Comparison of ENCODE assay signal across 8 mouse cellular contexts in genomic region chr4:97757207-97757977, GRCm38 (mm10). TPM values are rescaled to one million over a fixed set of nuclear protein-coding genes. Genes with fewer than 3 reads are reported as not detected.
DNase-seq lines count a peak whose midpoint lies in the region; ATAC-seq and TF ChIP-seq lines count a peak whose summit lies in the region.

No protein-coding gene starts in this region.

- under 1% methylated on average over 38 of the region's 38 CpGs for WGBS in forebrain, embryonic 13.5 days
- WGBS in heart, embryonic 16.5 days, result under 1% methylated on average over 38 of the region's 38 CpGs
- WGBS in liver, embryonic 16.5 days (ENCODE audit: insufficient replicate concordance), result 1% methylated on average over 38 of the region's 38 CpGs
- WGBS in neural tube, embryonic 12.5 days, result under 1% methylated on average over 38 of the region's 38 CpGs

- DNase-seq in MEL (ENCODE audit: low read depth, low spot score), result peak; percentile 89
- DNase-seq in kidney, postnatal 10 days, result peak; percentile 86
- peak; percentile 25 for DNase-seq in urinary bladder, postnatal 10 days (ENCODE audit: low spot score)

- peak overlapping the region; percentile 75 for H3K27ac ChIP-seq in MEL (ENCODE audit: control insufficient read depth, low read depth, low read length)
- H3K27ac ChIP-seq in forebrain, embryonic 13.5 days, result peak overlapping the region; percentile 87
- H3K27ac ChIP-seq in heart, embryonic 16.5 days (ENCODE audit: low read length), result peak overlapping the region; percentile 92
- no peak overlapping the region for H3K27ac ChIP-seq in liver, embryonic 16.5 days (ENCODE audit: low read length)
- peak overlapping the region; percentile 60; the same call in 1 of the 2 replicates for H3K27ac ChIP-seq in neural tube, embryonic 12.5 days

- peak; percentile 68 for ATAC-seq in cerebellum, adult (ENCODE audit: insufficient number of reproducible peaks, low FRiP score, low TSS enrichment)
- ATAC-seq in forebrain, embryonic 13.5 days, result peak; percentile 80
- ATAC-seq in heart, embryonic 16.5 days (replicated peaks; ENCODE audit: extremely low read depth, insufficient read depth, low FRiP score), result peak; percentile 66
- ATAC-seq in liver, embryonic 16.5 days (ENCODE audit: low read depth), result peak; percentile 56; the same call in 1 of the 2 replicates
- peak; percentile 80 for ATAC-seq in neural tube, embryonic 12.5 days (ENCODE audit: low FRiP score, low read depth)

- H3K36me3 ChIP-seq in MEL (ENCODE audit: control insufficient read depth in 1 of 2, insufficient read depth in 2 of 2, low read length in 2 of 2), result peaks cover 0 to 26% of the 10 kb centered on the region in 2 experiments; a peak in 2 of 4 replicates
- H3K36me3 ChIP-seq in forebrain, embryonic 13.5 days (ENCODE audit: poor library complexity, severe bottlenecking), result no peaks in the 10 kb centered on the region
- H3K36me3 ChIP-seq in heart, embryonic 16.5 days (ENCODE audit: control insufficient read depth, insufficient read depth), result no peaks in the 10 kb centered on the region
- no peaks in the 10 kb centered on the region for H3K36me3 ChIP-seq in liver, embryonic 16.5 days (ENCODE audit: control insufficient read depth, insufficient read depth)
- no peaks in the 10 kb centered on the region for H3K36me3 ChIP-seq in neural tube, embryonic 12.5 days

- H3K79me2 ChIP-seq in MEL (ENCODE audit: control insufficient read depth, insufficient read depth, low read length, poor library complexity), result peaks cover 7% of the 10 kb centered on the region; the same call in 1 of the 2 replicates

- H3K27me3 ChIP-seq in MEL (ENCODE audit: control insufficient read depth in 1 of 2, insufficient read depth in 2 of 2, low read length in 2 of 2), result no peaks in the 10 kb centered on the region
- H3K27me3 ChIP-seq in forebrain, embryonic 13.5 days, result peaks cover 36% of the 10 kb centered on the region
- no peaks in the 10 kb centered on the region for H3K27me3 ChIP-seq in heart, embryonic 16.5 days (ENCODE audit: control insufficient read depth, insufficient read depth, low read length)
- H3K27me3 ChIP-seq in liver, embryonic 16.5 days (ENCODE audit: control insufficient read depth, insufficient read depth, low read depth, low read length), result peaks cover 41% of the 10 kb centered on the region
- H3K27me3 ChIP-seq in neural tube, embryonic 12.5 days (replicated peaks), result 0 out of 2 replicates have a peak, but pooled peaks cover 10% of the 10 kb centered on the region

- peaks cover 15 to 19% of the 10 kb centered on the region in 2 experiments for H3K4me1 ChIP-seq in MEL (ENCODE audit: control insufficient read depth in 1 of 2, insufficient read depth in 2 of 2, low read length in 2 of 2)
- H3K4me1 ChIP-seq in forebrain, embryonic 13.5 days, result peaks cover 32% of the 10 kb centered on the region
- peaks cover 24% of the 10 kb centered on the region for H3K4me1 ChIP-seq in heart, embryonic 16.5 days (ENCODE audit: control insufficient read depth, insufficient read depth, low read length)
- peaks cover 6% of the 10 kb centered on the region for H3K4me1 ChIP-seq in liver, embryonic 16.5 days (ENCODE audit: control insufficient read depth, low read depth, low read length)
- H3K4me1 ChIP-seq in neural tube, embryonic 12.5 days, result peaks cover 16% of the 10 kb centered on the region

- peak; percentile 26; a peak in 1 of 4 replicates for TF ChIP-seq POLR2A in MEL (IDR thresholded peaks at IDR 0.05; ENCODE audit: control insufficient read depth in 1 of 2, insufficient read depth in 1 of 2, low read depth in 1 of 2, low read length in 2 of 2, poor library complexity in 1 of 2)

- H3K9ac ChIP-seq in MEL (ENCODE audit: control insufficient read depth, low read depth, low read length, poor library complexity, severe bottlenecking), result peak overlapping the region; percentile 75
- H3K9ac ChIP-seq in forebrain, embryonic 13.5 days, result peak overlapping the region; percentile 66
- peak overlapping the region; percentile 85 for H3K9ac ChIP-seq in heart, embryonic 16.5 days (ENCODE audit: low read length)
- peak overlapping the region; percentile 28; the same call in 1 of the 2 replicates for H3K9ac ChIP-seq in liver, embryonic 16.5 days (ENCODE audit: low read depth, low read length)
- H3K9ac ChIP-seq in neural tube, embryonic 12.5 days, result peak overlapping the region; percentile 59

- H3K4me2 ChIP-seq in forebrain, embryonic 13.5 days, result peak overlapping the region; percentile 78
- H3K4me2 ChIP-seq in heart, embryonic 16.5 days (ENCODE audit: low read depth, low read length), result peak overlapping the region; percentile 82
- H3K4me2 ChIP-seq in liver, embryonic 16.5 days (ENCODE audit: low read depth, low read length), result peak overlapping the region; percentile 51
- H3K4me2 ChIP-seq in neural tube, embryonic 12.5 days (replicated peaks), result peak overlapping the region; percentile 69

- H3K9me3 ChIP-seq in MEL (replicated peaks; ENCODE audit: insufficient read depth, low read length), result no peaks in the 10 kb centered on the region
- no peaks in the 10 kb centered on the region for H3K9me3 ChIP-seq in forebrain, embryonic 13.5 days (replicated peaks)
- no peaks in the 10 kb centered on the region for H3K9me3 ChIP-seq in heart, embryonic 16.5 days (replicated peaks; ENCODE audit: control insufficient read depth, low read length)
- H3K9me3 ChIP-seq in liver, embryonic 16.5 days (replicated peaks; ENCODE audit: control insufficient read depth, low read length), result no peaks in the 10 kb centered on the region
- H3K9me3 ChIP-seq in neural tube, embryonic 12.5 days, result no peaks in the 10 kb centered on the region

- H3K4me3 ChIP-seq in MEL (ENCODE audit: control insufficient read depth in 1 of 2, insufficient read depth in 1 of 2, low read depth in 2 of 2, low read length in 2 of 2), result peak overlapping the region; percentile 66 to 85
- H3K4me3 ChIP-seq in forebrain, embryonic 13.5 days, result peak overlapping the region; percentile 47
- H3K4me3 ChIP-seq in heart, embryonic 16.5 days (ENCODE audit: low read length), result peak overlapping the region; percentile 78
- peak overlapping the region; percentile 49 for H3K4me3 ChIP-seq in liver, embryonic 16.5 days (ENCODE audit: low read depth, low read length)
- peak overlapping the region; percentile 43 for H3K4me3 ChIP-seq in neural tube, embryonic 12.5 days

- 0 out of 4 replicates have a peak, but pooled peaks of 1 of the 2 experiments have one; percentile 25 for TF ChIP-seq EP300 in MEL (IDR thresholded peaks at IDR 0.05; ENCODE audit: low read depth in 1 of 2, low read length in 2 of 2)

- no peak for TF ChIP-seq CTCF in MEL (IDR thresholded peaks at IDR 0.05 in 2 of 3, conservative IDR thresholded peaks at IDR 0.05 in 1 of 3; ENCODE audit: control insufficient read depth in 1 of 3, insufficient read depth in 1 of 3, low read depth in 2 of 3, low read length in 3 of 3, poor library complexity in 1 of 3, severe bottlenecking in 1 of 3)

- no peak for TF ChIP-seq RAD21 in MEL (IDR thresholded peaks at IDR 0.05; ENCODE audit: low read depth, low read length)

TF ChIP-seq in MEL, 35 proteins besides CTCF, POLR2A, EP300 and RAD21 (continues in another document):
- 0 out of 2 replicates have a peak, but pooled peaks have one; percentile 8 for TF ChIP-seq TCF12 (IDR thresholded peaks at IDR 0.05; ENCODE audit: low read depth, low read length)
- TF ChIP-seq ZKSCAN1 (IDR thresholded peaks at IDR 0.05; ENCODE audit: low read depth, low read length), result no peak
- peak; percentile 94 for TF ChIP-seq MXI1 (IDR thresholded peaks at IDR 0.05; ENCODE audit: low read depth, low read length)
- peak; percentile 62 for TF ChIP-seq ETS1 (IDR thresholded peaks at IDR 0.05; ENCODE audit: low read depth, low read length)
- TF ChIP-seq MAFK (IDR thresholded peaks at IDR 0.05; ENCODE audit: borderline replicate concordance, low read depth, low read length), result no peak
- TF ChIP-seq NRF1 (IDR thresholded peaks at IDR 0.05; ENCODE audit: insufficient read depth, low read depth, low read length, poor library complexity, severe bottlenecking), result peak; percentile 80
- peak; percentile 85 for TF ChIP-seq SIN3A (IDR thresholded peaks at IDR 0.05; ENCODE audit: low read length)
- 0 out of 2 replicates have a peak, but pooled peaks have one; percentile 31 for TF ChIP-seq ZMIZ1 (IDR thresholded peaks at IDR 0.05; ENCODE audit: low read depth, low read length)
- 0 out of 2 replicates have a peak, but pooled peaks have one; percentile 49 for TF ChIP-seq UBTF (IDR thresholded peaks at IDR 0.05; ENCODE audit: borderline replicate concordance, insufficient read depth, low read depth, low read length)
- TF ChIP-seq GABPA (IDR thresholded peaks at IDR 0.05; ENCODE audit: low read depth, low read length), result no peak
- TF ChIP-seq CHD2 (IDR thresholded peaks at IDR 0.05; ENCODE audit: low read length), result no peak
- TF ChIP-seq BHLHE40 (IDR thresholded peaks at IDR 0.05; ENCODE audit: borderline replicate concordance, low read depth, low read length), result peak; percentile 30; the same call in 1 of the 2 replicates
- peak; percentile 35; the same call in 1 of the 2 replicates for TF ChIP-seq CHD1 (IDR thresholded peaks at IDR 0.05; ENCODE audit: low read depth, low read length)
- TF ChIP-seq E2F4 (IDR thresholded peaks at IDR 0.05; ENCODE audit: borderline replicate concordance, low read depth, low read length), result no peak
- no peak for TF ChIP-seq USF2 (IDR thresholded peaks at IDR 0.05; ENCODE audit: borderline replicate concordance in 1 of 2, insufficient read depth in 1 of 2, low read depth in 1 of 2, low read length in 2 of 2)

RNA-seq across cellular contexts. Expression of gene Nfia, which starts 15.1 kb away (rescaled TPM):
- 10.2 and 16.4 TPM in 2 replicates for total RNA-seq in MEL (2012; rRNA removed)
- 10 to 100 TPM; 13.4 to 20.5 TPM for polyA plus RNA-seq in MEL (2012; ENCODE audit: insufficient read depth in 1 of 2, insufficient read length in 2 of 2, low read depth in 1 of 2, low replicate concordance in 2 of 2, missing spikeins in 1 of 2)
- polyA plus RNA-seq in forebrain, embryonic 13.5 days (2015; fragmentation: Nextera tagmentation; extraction: Ambion mirVana), result 93.7 and 121 TPM in 2 replicates
- polyA plus RNA-seq in heart, embryonic 16.5 days (2015; fragmentation: Nextera tagmentation; extraction: Ambion mirVana), result 37.3 and 42.0 TPM in 2 replicates
- polyA plus RNA-seq in liver, embryonic 16.5 days (2015; fragmentation: Nextera tagmentation; extraction: Ambion mirVana), result 4.2 and 5.7 TPM in 2 replicates
- polyA plus RNA-seq in neural tube, embryonic 12.5 days (2016; fragmentation: Nextera tagmentation; extraction: Ambion mirVana), result 42.4 and 47.8 TPM in 2 replicates

RNA-seq across cellular contexts. Expression of gene E130114P18Rik, which starts 20.5 kb away (rescaled TPM):
- total RNA-seq in MEL (2012; rRNA removed), result not detected in 2 replicates
- polyA plus RNA-seq in MEL (2012; ENCODE audit: insufficient read depth in 1 of 2, insufficient read length in 2 of 2, low read depth in 1 of 2, low replicate concordance in 2 of 2, missing spikeins in 1 of 2), result not detected
- polyA plus RNA-seq in forebrain, embryonic 13.5 days (2015; fragmentation: Nextera tagmentation; extraction: Ambion mirVana), result 64.7 and 71.1 TPM in 2 replicates
- polyA plus RNA-seq in heart, embryonic 16.5 days (2015; fragmentation: Nextera tagmentation; extraction: Ambion mirVana), result 0.47 and 0.75 TPM in 2 replicates
- polyA plus RNA-seq in liver, embryonic 16.5 days (2015; fragmentation: Nextera tagmentation; extraction: Ambion mirVana), result 0.08 TPM in 1 of 2 replicates, not detected in the other
- polyA plus RNA-seq in neural tube, embryonic 12.5 days (2016; fragmentation: Nextera tagmentation; extraction: Ambion mirVana), result 17.3 and 20.4 TPM in 2 replicates

Comparison
In these comparisons a context has a peak if more than half of its experiments do, and no peak if none do; other contexts are left out.
1. DNase-seq: peak in every context shown above with its lines; median percentile 89 in MEL; 86 in kidney, postnatal 10 days; 25 in urinary bladder, postnatal 10 days.
2. H3K9ac ChIP-seq: peak in every context shown above with its lines; median percentile 85 in heart, embryonic 16.5 days; 75 in MEL; 66 in forebrain, embryonic 13.5 days; 59 in neural tube, embryonic 12.5 days; 28 in liver, embryonic 16.5 days.
3. RNA of gene E130114P18Rik, which starts 20.5 kb away (polyA plus RNA-seq): 64.7 to 71.1 TPM in forebrain, embryonic 13.5 days and 17.3 to 20.4 TPM in neural tube, embryonic 12.5 days; 0.47 to 0.75 TPM in heart, embryonic 16.5 days, 0.08 TPM in liver, embryonic 16.5 days and not detected in MEL; every median in the first group is over 10 times any median in the second.
4. Peak in every context shown above with its lines, with median percentiles within 50 percentile points of each other: H3K4me3 ChIP-seq, ATAC-seq and H3K4me2 ChIP-seq.